Mouse (Mus musculus) lung, embryonic 14.5 days (tissue): Measurements from ENCODE around the gene Baz1a. TPM values are rescaled to one million over a fixed set of nuclear protein-coding genes. Genes with fewer than 3 reads are reported as not detected.

Experiments used
- ATAC-seq: fragments of 200-750 bp; cut with Nextera tagmentation; 2 replicates; pipeline ENCODE4 v1.8.0; 2017; ENCODE audit warnings: mild to moderate bottlenecking, moderate TSS enrichment, moderate library complexity; ENCODE audit not compliant: insufficient read depth
- DNase-seq: peaks from one replicate; pipeline ENCODE4 v3.0.0-alpha.2; 2015
- H3K27ac ChIP-seq: fragments of 300-500 bp; sonication (generic); 2 replicates; pipeline ENCODE4 v1.5.1; 2014; ENCODE audit warnings: low read depth, mild to moderate bottlenecking, moderate library complexity
- H3K27me3 ChIP-seq: fragments of 300-500 bp; sonication (generic); 2 replicates; pipeline ENCODE4 v1.6.1; 2014; ENCODE audit warnings: low read length, control low read depth; ENCODE audit not compliant: insufficient read depth
- H3K36me3 ChIP-seq: fragments of 300-500 bp; sonication (generic); 2 replicates; pipeline ENCODE4 v1.6.1; 2014; ENCODE audit warnings: control low read depth; ENCODE audit not compliant: insufficient read depth
- H3K4me1 ChIP-seq: fragments of 300-500 bp; sonication (generic); 2 replicates; pipeline ENCODE4 v1.6.1; 2014; ENCODE audit warnings: antibody characterized with exemption, control low read depth; ENCODE audit not compliant: insufficient read depth
- H3K4me2 ChIP-seq: fragments of 300-500 bp; sonication (generic); 2 replicates; pipeline ENCODE4 v1.6.1; 2014; ENCODE audit warnings: mild to moderate bottlenecking
- H3K4me3 ChIP-seq: fragments of 300-500 bp; sonication (generic); 2 replicates; pipeline ENCODE4 v1.5.1; 2014; ENCODE audit warnings: low read depth, low read length
- H3K9ac ChIP-seq: fragments of 300-500 bp; sonication (generic); 2 replicates; pipeline ENCODE4 v1.6.1; 2014
- H3K9me3 ChIP-seq: fragments of 300-500 bp; sonication (generic); 2 replicates; pipeline ENCODE4 v1.6.1; 2016; ENCODE audit warnings: low read depth, low read length, control low read depth
- CTCF ChIP-seq: IDR thresholded peaks from 2 replicates; pipeline ENCODE4 v1.5.1; 2016; ENCODE audit warnings: antibody characterized with exemption, low read depth
- WGBS: fragments of 180-500 bp; shearing (Covaris S2); extraction: QIAGEN DNeasy Blood & Tissue Kit; methylation state at CpG from one replicate; pipeline ENCODE4 v1.1.7; 2014; 5-methylcytosine and 5-hydroxymethylcytosine counted together
- polyA plus RNA-seq: library from polyadenylated mRNA; unstranded; fragments of >200 nt; fragmentation: Nextera tagmentation; extraction: Ambion mirVana; gene quantifications from 2 replicates; pipeline ENCODE4 v1.2.1, GENCODE M21; 2014

Baz1a gene
- polyA plus RNA-seq, 1 experiment from 2014 or later: 23.9 TPM

GRCm38 (mm10) chr12:54996979-54997474 lies 17.1 kb downstream of the Baz1a start:
- Histone ChIP-seq H3K9ac (no peak overlapping the region), H3K36me3 (no peaks in the 10 kb centered on the region), H3K27ac (no peak overlapping the region), H3K27me3 (no peaks in the 10 kb centered on the region), H3K4me3 (no peak overlapping the region), H3K4me1 (no peaks in the 10 kb centered on the region), H3K9me3 (no peaks in the 10 kb centered on the region), H3K4me2 (no peak overlapping the region)
- 78% methylated on average over 6 of the region's 6 CpGs for WGBS
- no peak for TF ChIP-seq CTCF
- DNase-seq (no peak), ATAC-seq (no peak)

DNA sequence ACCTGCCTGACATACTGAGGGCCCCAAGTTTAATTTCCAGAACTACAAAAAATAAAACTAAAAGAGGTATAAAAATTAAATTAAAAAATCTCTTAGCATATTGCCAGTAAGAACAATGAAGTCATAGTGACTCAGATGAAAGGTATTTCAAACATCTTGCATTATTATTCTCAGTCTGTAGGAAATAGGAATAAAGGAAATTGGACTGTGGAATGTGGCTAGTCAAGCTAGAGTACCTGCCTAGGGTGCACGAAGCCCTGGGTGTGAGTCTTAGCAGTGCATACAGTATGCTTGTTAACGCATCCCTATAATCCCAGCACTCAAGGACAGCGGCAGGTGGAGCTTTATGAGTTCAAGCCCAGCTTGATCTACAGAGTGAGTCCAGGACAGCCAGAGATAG lies 18.2 kb downstream of the Baz1a start:
- 54% methylated on average over 3 of the region's 3 CpGs for WGBS
- TF ChIP-seq CTCF: no peak

GRCm38 (mm10) chr12:54994418-54994817 lies 19.7 kb downstream of the Baz1a start:
- no peak overlapping the region for H3K4me2 ChIP-seq
- no peak overlapping the region for H3K9ac ChIP-seq
- no peaks in the 10 kb centered on the region for H3K4me1 ChIP-seq
- no peaks in the 10 kb centered on the region for H3K36me3 ChIP-seq
- DNase-seq (no peak), ATAC-seq (no peak)
- 62% methylated on average over 4 of the region's 4 CpGs for WGBS
- no peak for TF ChIP-seq CTCF
- no peak overlapping the region for H3K27ac ChIP-seq
- no peaks in the 10 kb centered on the region for H3K27me3 ChIP-seq
- H3K4me3 ChIP-seq: no peak overlapping the region
- H3K9me3 ChIP-seq: no peaks in the 10 kb centered on the region

More for the DNA sequence above, 18.2 kb downstream of the Baz1a start:
- Histone ChIP-seq H3K27ac (no peak overlapping the region), H3K36me3 (no peaks in the 10 kb centered on the region), H3K4me2 (no peak overlapping the region), H3K27me3 (no peaks in the 10 kb centered on the region), H3K9me3 (no peaks in the 10 kb centered on the region), H3K9ac (no peak overlapping the region), H3K4me1 (no peaks in the 10 kb centered on the region), H3K4me3 (no peak overlapping the region)
- no peak for DNase-seq
- no peak for ATAC-seq

- H3K27me3 ChIP-seq: no peaks in the 10 kb centered on the region
- no peak overlapping the region for H3K4me2 ChIP-seq
- no peak for TF ChIP-seq CTCF
- WGBS: 61% methylated on average over 6 of the region's 6 CpGs
- H3K4me3 ChIP-seq: no peak overlapping the region
- no peak overlapping the region for H3K27ac ChIP-seq
- ATAC-seq: no peak
- H3K36me3 ChIP-seq: no peaks in the 10 kb centered on the region
- DNase-seq: no peak
- H3K9ac ChIP-seq: no peak overlapping the region
- H3K4me1 ChIP-seq: no peaks in the 10 kb centered on the region
- H3K9me3 ChIP-seq: no peaks in the 10 kb centered on the region
These were observed 20.1 kb downstream of the Baz1a start for GRCm38 (mm10) chr12:54994068-54994386.

DNA sequence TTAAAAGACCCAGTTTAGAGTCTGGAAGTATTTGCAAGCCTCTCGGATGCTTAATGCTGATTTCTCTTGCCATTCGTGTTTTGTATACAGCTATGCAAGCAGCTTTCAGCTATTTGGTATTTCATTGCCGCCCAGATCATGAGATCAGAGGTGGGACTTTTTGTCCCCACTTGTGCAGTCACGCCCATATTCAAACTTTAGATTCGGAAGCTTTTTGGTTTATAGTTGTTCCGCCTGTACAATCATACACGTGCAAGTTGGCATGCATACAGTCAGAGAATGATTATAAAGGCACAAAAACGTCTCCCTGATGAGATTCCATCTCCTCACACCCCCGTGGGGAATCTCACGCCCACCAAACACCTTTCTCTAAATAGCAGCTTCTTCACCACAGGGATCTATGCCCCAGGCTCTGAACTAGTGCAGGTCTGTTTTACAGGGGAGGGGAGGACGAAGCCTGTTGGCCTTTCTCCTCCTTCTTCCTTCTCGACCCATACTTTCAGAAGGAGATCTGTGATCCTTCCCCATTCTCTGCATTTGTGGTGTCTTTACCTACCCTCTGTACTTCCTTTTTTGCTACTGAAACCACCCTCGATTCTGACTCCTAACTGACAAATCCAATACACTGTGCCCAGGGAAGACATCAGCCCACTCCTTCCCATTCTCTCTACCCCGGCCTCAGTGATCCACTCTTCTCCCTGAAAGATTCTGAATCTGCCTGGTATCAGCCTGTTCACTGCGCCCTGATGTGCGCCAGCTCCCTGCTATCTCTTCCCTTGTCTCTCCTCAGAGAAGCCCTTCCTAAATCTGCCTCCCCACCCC lies 20.7 kb downstream of the Baz1a start:
- Histone ChIP-seq H3K9ac (no peak overlapping the region), H3K4me3 (no peak overlapping the region), H3K9me3 (no peaks in the 10 kb centered on the region), H3K4me1 (no peaks in the 10 kb centered on the region), H3K27me3 (no peaks in the 10 kb centered on the region), H3K36me3 (no peaks in the 10 kb centered on the region), H3K4me2 (no peak overlapping the region), H3K27ac (no peak overlapping the region)
- no peak for TF ChIP-seq CTCF
- DNase-seq: no peak
- no peak for ATAC-seq
- WGBS: 51% methylated on average over 16 of the region's 16 CpGs

- no peaks in the 10 kb centered on the region for H3K4me1 ChIP-seq
- no peak for ATAC-seq
- DNase-seq: no peak
- no peak overlapping the region for H3K27ac ChIP-seq
- no peaks in the 10 kb centered on the region for H3K9me3 ChIP-seq
- no peaks in the 10 kb centered on the region for H3K36me3 ChIP-seq
- no peak overlapping the region for H3K4me2 ChIP-seq
- TF ChIP-seq CTCF: no peak
- 86% methylated on average over 3 of the region's 3 CpGs for WGBS
- no peaks in the 10 kb centered on the region for H3K27me3 ChIP-seq
- H3K4me3 ChIP-seq: no peak overlapping the region
- no peak overlapping the region for H3K9ac ChIP-seq
These were observed 21.3 kb downstream of the Baz1a start for GRCm38 (mm10) chr12:54992814-54993213.

- no peaks in the 10 kb centered on the region for H3K27me3 ChIP-seq
- DNase-seq (no peak), ATAC-seq (no peak)
- H3K9ac ChIP-seq: no peak overlapping the region
- H3K4me2 ChIP-seq: no peak overlapping the region
- H3K36me3 ChIP-seq: no peaks in the 10 kb centered on the region
- TF ChIP-seq CTCF: no peak
- H3K4me1 ChIP-seq: peaks cover 5% of the 10 kb centered on the region; the same call in 1 of the 2 replicates
- H3K27ac ChIP-seq: no peak overlapping the region
- no peaks in the 10 kb centered on the region for H3K9me3 ChIP-seq
- WGBS: 71% methylated on average over 4 of the region's 4 CpGs
- H3K4me3 ChIP-seq: no peak overlapping the region
These were observed 25.8 kb downstream of the Baz1a start for GRCm38 (mm10) chr12:54988323-54988850.
